Mouse (Mus musculus) E14TG2a.4 (cell line): Measurements from ENCODE around the gene Babam1.

Experiments
- H3K27me3 ChIP-seq: 2 replicates; pipeline ENCODE4 v1.6.1; 2014; ENCODE audit warnings: low read length, control low read depth; ENCODE audit not compliant: insufficient read depth
- H3K36me3 ChIP-seq: 2 replicates; pipeline ENCODE4 v1.6.1; 2014; ENCODE audit warnings: low read length, control low read depth; ENCODE audit not compliant: insufficient read depth
- H3K4me1 ChIP-seq: replicated peaks from 2 replicates; pipeline ENCODE4 v1.6.1; 2014; ENCODE audit warnings: low read depth, low read length, control low read depth
- H3K4me3 ChIP-seq: replicated peaks from 2 replicates; pipeline ENCODE4 v1.5.1; 2014; ENCODE audit warnings: mild to moderate bottlenecking, low read length
- H3K9me3 ChIP-seq: 2 replicates; pipeline ENCODE4 v1.6.1; 2014; ENCODE audit warnings: low read length, control low read depth
- CTCF ChIP-seq: conservative IDR thresholded peaks from 2 replicates; pipeline ENCODE4 v1.5.1; 2014; ENCODE audit warnings: low read length
- NANOG ChIP-seq: IDR thresholded peaks from 2 replicates; pipeline ENCODE4 v1.6.1; 2014; ENCODE audit warnings: borderline replicate concordance, low read length, mixed read lengths
- POU5F1 ChIP-seq: IDR thresholded peaks from 2 replicates; pipeline ENCODE4 v1.6.1; 2014; ENCODE audit warnings: low read length, borderline replicate concordance

Babam1 gene

GRCm38 (mm10) chr8:71391696-71392095 lies 5.0 kb upstream of the Babam1 start:
- Histone ChIP-seq H3K9me3 (no peaks in the 10 kb centered on the region), H3K4me1 (peaks cover 58% of the 10 kb centered on the region), H3K27me3 (no peaks in the 10 kb centered on the region), H3K36me3 (no peaks in the 10 kb centered on the region), H3K4me3 (no peak overlapping the region)
- TF ChIP-seq NANOG = no peak
- TF ChIP-seq CTCF = no peak
- TF ChIP-seq POU5F1 = no peak

DNA sequence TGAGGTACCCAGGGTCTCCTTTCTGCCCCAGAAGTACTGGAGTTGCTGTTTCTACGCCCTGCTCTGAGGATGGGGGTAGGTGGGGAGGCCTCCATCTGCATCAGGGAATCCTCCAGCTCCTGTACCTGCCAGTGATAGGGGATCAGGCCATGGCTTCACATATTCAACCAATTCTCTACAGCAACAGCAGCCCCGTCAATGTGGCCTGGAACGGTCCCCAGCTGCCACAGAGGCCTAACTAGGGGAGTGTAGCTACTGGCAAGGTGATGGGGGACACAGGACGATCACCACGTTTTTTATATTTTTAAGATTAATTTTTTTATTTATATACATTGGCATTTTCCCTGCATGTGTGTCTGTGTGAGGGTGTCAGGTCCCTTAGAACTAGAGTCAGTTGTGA lies 4.3 kb upstream of the Babam1 start:
- Histone ChIP-seq H3K4me1 (peaks cover 54% of the 10 kb centered on the region), H3K36me3 (no peaks in the 10 kb centered on the region), H3K9me3 (no peaks in the 10 kb centered on the region), H3K27me3 (no peaks in the 10 kb centered on the region), H3K4me3 (no peak overlapping the region)
- no peak for TF ChIP-seq NANOG
- TF ChIP-seq POU5F1 = no peak
- TF ChIP-seq CTCF = no peak

DNA sequence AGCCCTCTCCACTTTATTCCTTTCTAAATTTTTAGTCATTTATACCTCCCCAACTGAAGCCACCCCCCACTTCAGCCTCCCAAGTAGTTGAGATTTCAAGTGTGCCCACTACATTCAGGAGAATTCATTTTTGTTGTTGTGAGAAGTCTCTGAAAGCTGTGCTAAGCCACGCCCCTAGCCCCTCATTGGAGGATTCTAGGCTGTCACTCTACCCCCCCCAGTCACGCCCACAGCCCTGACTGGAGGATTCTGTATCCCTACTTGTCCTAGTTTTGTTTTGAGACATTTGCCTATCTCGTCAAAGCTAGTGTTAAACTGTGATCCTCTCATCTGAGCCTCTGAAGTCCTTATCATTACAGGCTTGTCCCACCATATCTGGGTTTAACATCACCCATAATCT lies 3.8 kb upstream of the Babam1 start:
- Histone ChIP-seq H3K4me1 (peaks cover 54% of the 10 kb centered on the region), H3K27me3 (no peaks in the 10 kb centered on the region), H3K9me3 (no peaks in the 10 kb centered on the region), H3K36me3 (0 out of 2 replicates have a peak, but pooled peaks cover 5% of the 10 kb centered on the region), H3K4me3 (no peak overlapping the region)
- TF ChIP-seq CTCF (no peak), POU5F1 (no peak), NANOG (no peak)

- Histone ChIP-seq H3K9me3 (no peaks in the 10 kb centered on the region), H3K27me3 (no peaks in the 10 kb centered on the region), H3K4me3 (no peak overlapping the region), H3K36me3 (peaks cover 17% of the 10 kb centered on the region), H3K4me1 (peaks cover 54% of the 10 kb centered on the region)
- TF ChIP-seq CTCF (no peak), POU5F1 (no peak), NANOG (no peak)
Observed at GRCm38 (mm10) chr8:71394481-71394880, 2.2 kb upstream of the Babam1 start.

GRCm38 (mm10) chr8:71395071-71395470 lies 1.6 kb upstream of the Babam1 start:
- no peak overlapping the region for H3K4me3 ChIP-seq
- peaks cover 20% of the 10 kb centered on the region for H3K36me3 ChIP-seq
- H3K27me3 ChIP-seq = no peaks in the 10 kb centered on the region
- peaks cover 57% of the 10 kb centered on the region for H3K4me1 ChIP-seq
- H3K9me3 ChIP-seq = no peaks in the 10 kb centered on the region
- no peak for TF ChIP-seq POU5F1
- TF ChIP-seq CTCF = no peak
- no peak for TF ChIP-seq NANOG

DNA sequence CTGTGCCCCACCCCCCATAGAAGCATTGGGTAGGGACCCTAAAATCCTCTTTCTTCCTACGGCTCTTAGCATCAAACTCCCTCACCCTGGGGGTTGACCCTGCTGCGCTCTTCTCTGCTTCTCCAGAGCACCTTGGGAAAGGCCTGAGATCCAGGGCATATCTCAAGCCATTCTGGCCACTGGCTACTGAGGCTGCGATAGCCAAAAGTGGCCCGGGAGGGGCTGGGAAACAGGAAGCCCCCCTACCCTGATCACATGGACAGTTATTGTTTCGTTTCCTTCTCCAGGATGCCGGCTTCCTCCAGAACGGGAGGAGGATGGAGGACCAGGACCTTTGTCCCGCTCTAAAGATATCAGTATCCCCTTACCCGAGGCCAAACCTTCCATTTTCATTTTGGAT lies 1.0 kb upstream of the Babam1 start, which contains the start of gene Ushbp1:
Gene Ushbp1 (minus strand): TSS at position 174 of the 400 bp plus-strand sequence.
- no peak for TF ChIP-seq POU5F1
- no peak for TF ChIP-seq CTCF
- TF ChIP-seq NANOG = no peak
- peaks cover 54% of the 10 kb centered on the region for H3K4me1 ChIP-seq
- H3K27me3 ChIP-seq = no peaks in the 10 kb centered on the region
- peak within 1 kb of the TSS; percentile 95 for H3K4me3 ChIP-seq
- H3K36me3 ChIP-seq = peaks cover 25% of the 10 kb centered on the region
- H3K9me3 ChIP-seq = no peaks in the 10 kb centered on the region

- H3K9me3 ChIP-seq = no peaks in the 10 kb centered on the region
- TF ChIP-seq POU5F1 (no peak), CTCF (no peak), NANOG (no peak)
- H3K4me3 ChIP-seq = peak overlapping the region; percentile 95
- H3K36me3 ChIP-seq = peaks cover 41% of the 10 kb centered on the region
- H3K4me1 ChIP-seq = peaks cover 49% of the 10 kb centered on the region
- no peaks in the 10 kb centered on the region for H3K27me3 ChIP-seq
Observed at GRCm38 (mm10) chr8:71397701-71398100, 1.0 kb downstream of the Babam1 start.

DNA sequence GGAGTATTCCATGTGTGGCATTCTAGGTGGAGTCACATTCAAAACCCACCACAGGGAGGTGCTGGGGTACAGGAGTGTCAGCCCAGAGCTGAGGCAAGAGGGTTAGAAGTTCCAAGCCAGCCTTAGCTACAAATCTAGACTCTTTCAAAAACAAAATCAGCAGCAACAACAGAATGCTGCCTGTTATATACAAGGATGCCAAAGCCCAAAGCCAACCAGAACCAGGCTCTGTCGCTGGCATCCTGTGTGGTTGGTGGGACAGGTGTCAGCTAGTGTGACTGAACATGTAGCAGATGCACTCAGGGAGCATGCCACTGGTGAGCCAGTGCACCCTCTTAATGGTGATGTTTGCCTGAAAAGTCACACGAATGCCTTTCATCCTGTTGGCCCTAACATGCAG lies 4.2 kb downstream of the Babam1 start:
- no peaks in the 10 kb centered on the region for H3K27me3 ChIP-seq
- H3K36me3 ChIP-seq = peaks cover 64% of the 10 kb centered on the region
- H3K9me3 ChIP-seq = no peaks in the 10 kb centered on the region
- peaks cover 60% of the 10 kb centered on the region for H3K4me1 ChIP-seq
- TF ChIP-seq CTCF = no peak
- TF ChIP-seq NANOG = no peak
- TF ChIP-seq POU5F1 = no peak
- H3K4me3 ChIP-seq = no peak overlapping the region

- Histone ChIP-seq H3K27me3 (no peaks in the 10 kb centered on the region), H3K36me3 (peaks cover 64% of the 10 kb centered on the region), H3K4me3 (no peak overlapping the region), H3K4me1 (peaks cover 55% of the 10 kb centered on the region), H3K9me3 (no peaks in the 10 kb centered on the region)
- TF ChIP-seq POU5F1 (no peak), CTCF (no peak), NANOG (no peak)
Observed at GRCm38 (mm10) chr8:71401454-71401853, 4.8 kb downstream of the Babam1 start.
